Mouse (Mus musculus): Measurements from ENCODE around the gene Ppcdc.

Gene Ppcdc

DNA sequence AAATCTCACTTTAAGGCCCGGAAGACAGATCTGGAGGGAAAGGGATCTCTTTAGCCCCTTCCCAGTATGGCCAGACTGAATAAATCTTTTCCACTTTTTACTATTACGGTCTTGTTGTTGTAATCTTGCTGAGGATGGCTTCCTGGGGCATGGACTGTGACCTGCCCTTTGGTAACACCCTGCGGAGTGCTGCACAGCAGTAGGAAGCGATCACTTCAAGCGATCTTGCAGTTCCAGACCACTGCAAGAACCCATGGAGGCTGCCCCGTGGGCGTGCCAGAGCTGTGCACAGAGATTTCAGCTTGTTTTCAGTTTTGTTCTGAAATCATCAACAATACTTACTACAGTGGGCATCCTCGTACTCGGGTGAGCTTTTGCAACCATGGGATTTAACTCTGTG, 8.7 kb downstream of the Ppcdc start:
- in situ Hi-C loops (cut with MboI, MseI), result loop anchor here (5.0 to 25.0 kb wide), 2 partner anchors 94 to 169 kb away; partner anchors contain the start of gene 1700017B05Rik

DNA sequence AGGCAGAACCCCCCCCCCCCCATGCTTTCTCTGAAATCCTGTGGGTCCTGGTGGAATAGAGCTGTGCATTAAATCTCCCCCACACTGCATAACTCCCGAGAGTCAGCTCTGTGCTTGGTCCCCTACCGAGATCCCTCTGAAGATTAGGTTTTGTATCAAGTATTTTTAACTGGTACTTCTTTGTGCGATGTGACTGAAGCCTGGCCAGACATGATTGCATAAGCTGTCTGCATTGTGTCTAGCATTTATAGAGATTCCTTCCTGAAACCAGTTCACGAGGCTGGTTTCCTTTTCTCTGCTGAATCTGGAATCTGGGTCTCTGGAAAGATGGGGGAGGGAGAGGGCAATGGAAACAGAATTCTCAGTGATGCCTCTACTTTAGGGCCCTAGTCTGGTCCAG, 11.5 kb downstream of the Ppcdc start:
- in situ Hi-C loops (cut with MboI, MseI), result loop anchor here (25.0 kb wide), 1 partner anchor 91 kb away; no protein-coding TSS in a partner anchor

DNA sequence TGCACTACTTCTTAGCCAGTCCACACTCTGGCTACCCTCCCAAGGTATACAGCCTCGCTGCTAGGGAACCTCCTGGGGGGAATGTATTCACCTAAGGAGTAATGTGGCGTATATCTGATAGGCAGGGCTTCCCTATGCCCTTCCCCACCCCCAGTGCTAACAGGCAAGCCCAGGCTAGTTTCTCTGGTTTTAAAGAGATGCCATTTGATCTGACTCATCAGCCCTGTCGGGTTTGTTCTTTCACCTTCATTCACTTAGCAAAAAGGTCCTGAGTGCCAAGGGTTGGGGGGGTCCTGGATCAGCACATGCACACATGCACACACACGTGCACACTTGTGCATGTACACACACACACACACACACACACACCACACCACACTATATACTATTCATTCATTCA, 12.0 kb downstream of the Ppcdc start:
- in situ Hi-C loops (cut with MboI, MseI), result loop anchor here (25.0 kb wide), 1 partner anchor 91 kb away; no protein-coding TSS in a partner anchor

DNA sequence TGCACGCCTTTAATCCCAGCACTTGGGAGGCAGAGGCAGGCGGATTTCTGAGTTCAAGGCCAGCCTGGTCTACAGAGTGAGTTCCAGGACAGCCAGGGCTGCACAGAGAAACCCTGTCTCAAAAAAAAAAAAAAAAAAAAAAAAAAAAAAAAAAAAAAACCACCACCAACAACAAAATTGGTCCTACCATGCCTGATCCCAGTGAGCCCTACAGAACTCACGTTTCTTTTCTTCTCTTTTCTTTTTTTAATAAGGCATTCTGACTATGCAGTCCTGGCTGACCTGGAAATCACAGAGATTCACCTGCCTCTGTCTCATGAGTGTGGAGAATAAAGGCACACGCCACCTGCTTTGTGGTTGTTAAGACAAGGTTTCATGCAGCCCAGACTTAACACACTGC, 12.8 kb downstream of the Ppcdc start:
- in situ Hi-C loops (cut with MboI, MseI), result loop anchor here (25.0 kb wide), 1 partner anchor 90 kb away; no protein-coding TSS in a partner anchor

DNA sequence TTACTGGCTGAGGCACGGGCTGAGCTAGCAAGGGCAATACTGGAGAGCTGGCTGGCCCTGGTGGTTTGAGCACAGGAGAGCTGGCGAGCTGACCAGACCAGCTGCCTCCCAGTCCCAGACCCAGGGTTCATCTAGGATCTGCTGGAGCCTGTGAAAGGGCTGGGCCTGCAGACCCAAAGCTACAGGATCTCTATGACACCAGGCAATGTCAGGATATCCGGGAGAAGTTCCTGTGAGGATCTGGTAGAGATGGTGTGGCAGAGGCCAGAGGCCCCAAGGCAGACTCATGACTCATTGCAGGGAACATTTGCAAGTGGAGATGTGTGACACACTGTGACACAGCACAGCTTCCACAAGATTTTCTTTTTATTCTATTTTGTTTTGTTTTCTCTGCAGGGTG, 14.8 kb downstream of the Ppcdc start:
- in situ Hi-C loops (cut with MboI, MseI), result loop anchor here (25.0 kb wide), 1 partner anchor 88 kb away; no protein-coding TSS in a partner anchor

DNA sequence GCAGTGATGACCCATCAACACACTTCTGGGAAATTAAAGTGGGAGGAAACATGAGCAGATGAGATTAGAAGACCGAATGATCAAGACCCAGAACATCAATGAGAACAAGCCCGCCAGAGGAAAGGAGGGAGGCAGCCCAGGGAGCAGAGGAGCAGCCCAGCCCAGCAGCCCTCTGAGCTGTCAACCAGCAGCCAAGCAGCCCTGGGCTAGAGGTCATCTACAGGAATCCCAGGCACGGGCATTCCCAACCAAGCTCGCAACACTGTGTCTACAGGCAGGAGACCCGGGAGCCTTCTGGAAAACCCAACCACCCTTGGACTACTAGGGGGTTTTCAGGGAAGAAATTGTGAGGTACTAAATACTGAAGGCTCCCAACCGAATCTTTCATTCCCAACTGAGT, 15.9 kb downstream of the Ppcdc start:
- in situ Hi-C loops (cut with MboI, MseI), result no loop called here

DNA sequence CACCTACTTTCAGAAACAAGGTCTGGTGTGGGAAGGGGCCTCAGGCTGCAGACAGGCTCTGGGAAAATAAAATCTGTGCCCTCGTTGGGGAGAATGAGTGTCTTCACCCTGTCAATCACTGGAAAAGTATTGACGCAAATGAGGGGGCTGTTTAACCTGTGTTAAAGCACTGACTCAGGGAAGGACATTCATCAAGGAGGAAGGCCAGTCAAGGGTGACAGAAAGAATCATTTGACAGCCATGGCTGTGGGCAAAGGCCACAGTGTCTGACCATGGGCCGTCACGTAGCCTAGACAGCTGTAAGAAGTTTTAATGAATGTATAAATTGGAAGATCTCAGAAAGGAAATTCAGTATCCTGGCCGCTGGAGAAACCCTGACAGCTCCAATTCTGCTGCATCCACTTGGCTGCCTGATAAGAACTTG, 18.2 kb downstream of the Ppcdc start:
- in situ Hi-C loops (cut with MboI, MseI), result no loop called here

DNA sequence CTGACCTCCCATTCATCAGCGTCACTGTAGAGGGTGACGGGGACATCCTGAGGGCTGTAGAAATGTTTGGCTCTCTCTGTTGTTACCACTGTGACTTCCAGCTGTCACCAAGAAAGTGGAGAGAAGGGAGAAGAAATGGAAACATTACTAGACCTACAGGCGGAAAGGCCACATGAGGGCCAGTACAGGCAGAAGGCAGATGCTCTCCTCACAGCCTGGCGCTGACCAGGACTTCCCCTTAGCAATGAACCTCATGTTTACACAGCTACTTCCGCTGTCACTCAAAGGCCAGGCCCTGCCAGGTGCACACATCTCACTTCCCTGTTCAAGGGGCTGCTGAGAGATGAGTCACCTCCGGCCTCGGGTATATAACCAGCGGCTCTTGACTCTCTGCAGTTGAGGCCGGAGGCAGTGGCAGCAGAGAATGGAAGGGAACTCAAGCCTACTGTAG, 18.8 kb downstream of the Ppcdc start:
- in situ Hi-C loops (cut with MboI, MseI), result no loop called here

DNA sequence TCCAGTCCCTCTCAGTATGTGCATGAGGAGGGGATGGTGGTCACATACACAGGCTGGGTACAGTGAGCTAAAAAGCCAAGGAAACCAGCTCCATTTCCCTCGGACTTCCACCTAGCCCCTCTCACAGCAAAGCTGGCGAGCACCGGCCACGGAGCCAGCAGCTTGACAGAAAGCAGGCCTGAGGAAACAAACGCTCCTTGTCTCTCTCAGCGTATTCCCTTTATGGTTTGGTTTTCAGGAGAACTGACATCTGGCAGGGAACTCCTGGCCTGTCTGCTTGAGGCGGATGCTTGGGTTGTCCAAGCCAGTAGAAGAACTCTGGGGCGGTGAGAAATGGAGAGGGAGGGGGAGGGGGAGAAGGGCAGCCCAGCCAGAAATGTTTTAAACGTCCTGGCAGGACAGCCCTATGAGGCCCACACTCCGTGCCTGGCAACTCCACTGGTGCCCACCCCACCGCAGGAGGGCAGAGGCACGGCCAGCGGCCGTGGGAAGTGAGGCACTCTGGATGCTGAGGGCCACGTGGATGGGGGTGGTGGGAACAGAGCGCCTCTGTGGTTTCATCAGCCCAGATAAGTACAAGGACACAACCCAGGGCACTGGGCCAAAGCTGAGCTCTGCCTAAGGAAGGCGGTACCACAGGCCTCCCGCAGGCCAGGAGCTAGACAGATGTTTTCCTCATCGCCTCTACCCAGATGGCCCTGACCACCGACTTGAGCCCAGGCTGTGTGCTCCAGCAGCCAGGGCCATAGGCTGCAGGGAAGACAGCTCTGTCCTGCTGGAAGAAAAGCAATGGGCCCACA, 19.4 kb downstream of the Ppcdc start:
- in situ Hi-C loops (cut with MboI, MseI), result no loop called here

DNA sequence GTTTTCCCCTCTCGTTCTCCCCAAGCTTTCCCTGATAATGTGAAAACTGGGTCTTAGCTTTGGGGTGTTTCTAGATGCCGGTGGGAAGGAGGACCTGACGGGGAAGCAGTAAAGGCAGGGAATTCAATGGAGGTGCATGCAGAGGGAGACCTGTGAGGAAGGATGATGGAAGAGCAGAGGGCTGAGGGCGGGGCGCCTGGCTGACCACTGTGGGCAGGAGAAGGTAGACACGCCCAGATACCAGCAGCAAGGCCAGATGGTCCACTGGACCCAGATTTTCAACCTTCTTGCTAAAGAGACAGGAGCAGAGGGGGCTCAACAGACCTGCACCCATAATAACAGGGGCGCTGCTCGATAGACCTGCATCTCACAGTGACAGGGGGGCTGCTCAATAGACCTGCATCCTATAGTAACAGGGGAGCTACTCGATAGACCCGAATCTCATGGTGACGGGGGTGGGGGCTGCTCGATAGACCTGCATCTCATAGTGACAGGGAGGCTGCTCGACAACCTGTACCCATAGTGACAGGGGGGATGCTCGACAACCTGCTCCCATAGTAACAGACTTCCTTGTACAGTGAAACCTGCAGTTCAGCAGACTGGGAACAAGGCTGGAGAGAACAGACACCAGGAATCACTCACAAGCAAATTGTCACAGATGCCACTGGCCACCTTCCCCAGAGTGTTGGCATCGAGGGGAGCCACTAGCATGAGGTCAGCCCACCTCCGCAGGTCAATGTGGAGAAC, 20.2 kb downstream of the Ppcdc start:
- in situ Hi-C loops (cut with MboI, MseI), result no loop called here

DNA sequence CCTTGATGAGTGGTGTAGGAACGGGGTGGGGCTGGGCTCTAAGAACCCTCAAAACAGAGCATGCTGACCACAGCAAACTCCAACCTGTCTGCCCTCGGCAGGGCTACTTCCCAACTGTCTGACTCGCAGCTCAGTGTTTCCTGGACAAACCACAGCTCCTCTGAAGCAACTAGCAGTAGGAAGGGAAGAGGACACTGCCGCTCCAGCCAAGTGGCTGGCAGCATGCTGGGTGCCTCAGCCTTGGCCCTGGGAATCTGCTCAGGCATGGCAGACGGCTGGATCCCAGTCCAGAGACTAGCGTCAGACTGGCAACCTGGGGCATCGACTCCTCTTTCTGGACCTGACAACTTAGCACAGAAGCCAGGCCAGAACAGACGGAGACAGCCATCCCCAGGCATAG, 22.6 kb downstream of the Ppcdc start:
- in situ Hi-C loops (cut with MboI, MseI), result no loop called here

DNA sequence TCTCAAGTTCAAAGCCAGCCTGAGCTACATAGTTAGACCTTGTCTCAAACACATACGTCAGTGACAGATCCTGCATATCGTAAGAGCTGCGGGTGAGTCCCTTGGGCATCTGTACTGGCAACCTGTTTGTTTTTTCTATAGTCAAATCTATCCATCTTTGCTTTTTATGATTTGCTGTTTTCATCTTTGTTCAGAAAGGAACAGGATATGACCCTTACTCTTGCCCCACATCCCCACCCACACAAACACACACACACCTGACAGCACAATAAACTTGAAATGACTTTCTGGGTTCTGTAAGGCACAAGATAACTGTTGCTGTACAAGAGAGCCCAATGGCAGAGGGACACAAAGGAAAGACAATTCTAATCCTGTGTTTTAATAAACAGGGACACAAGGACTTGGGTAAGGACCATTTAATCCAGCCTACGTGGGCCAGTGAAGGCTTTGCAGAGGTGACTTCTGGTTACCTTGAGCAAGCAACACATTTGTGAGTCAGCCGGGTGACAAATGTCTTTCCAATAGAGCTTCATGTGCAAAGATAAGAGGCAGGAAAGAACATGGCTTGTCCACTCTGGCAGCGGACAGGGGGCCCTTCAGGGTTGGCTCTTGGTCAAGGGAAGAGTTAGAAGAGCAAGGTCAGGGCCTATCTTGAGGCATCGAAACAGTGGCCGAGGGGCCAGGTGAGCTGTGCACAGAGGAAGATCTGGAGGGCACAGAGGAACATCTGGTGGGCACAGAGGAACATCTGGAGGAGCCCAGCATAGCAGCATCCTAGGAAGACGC, 32.6 kb downstream of the Ppcdc start:
- in situ Hi-C loops (cut with MboI, MseI), result no loop called here

DNA sequence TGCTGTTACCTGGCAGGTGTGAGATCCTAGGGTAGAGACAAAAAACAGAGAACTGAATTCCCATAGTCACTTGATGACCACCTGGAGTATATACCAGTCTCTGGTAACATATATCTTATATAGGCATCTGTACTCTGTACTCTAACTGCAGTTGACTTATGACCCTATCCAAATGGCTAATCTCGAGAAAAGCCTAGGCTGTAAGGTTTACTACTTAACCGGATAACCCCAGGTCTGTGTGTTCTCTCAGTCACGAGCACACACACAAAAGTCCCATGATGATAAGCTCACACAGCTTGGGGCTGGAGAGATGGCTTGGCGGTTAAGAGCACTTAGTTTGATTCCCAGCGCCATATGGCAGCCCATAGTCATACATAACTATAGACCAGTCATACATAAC, 33.5 kb downstream of the Ppcdc start:
- in situ Hi-C loops (cut with MboI, MseI), result no loop called here

DNA sequence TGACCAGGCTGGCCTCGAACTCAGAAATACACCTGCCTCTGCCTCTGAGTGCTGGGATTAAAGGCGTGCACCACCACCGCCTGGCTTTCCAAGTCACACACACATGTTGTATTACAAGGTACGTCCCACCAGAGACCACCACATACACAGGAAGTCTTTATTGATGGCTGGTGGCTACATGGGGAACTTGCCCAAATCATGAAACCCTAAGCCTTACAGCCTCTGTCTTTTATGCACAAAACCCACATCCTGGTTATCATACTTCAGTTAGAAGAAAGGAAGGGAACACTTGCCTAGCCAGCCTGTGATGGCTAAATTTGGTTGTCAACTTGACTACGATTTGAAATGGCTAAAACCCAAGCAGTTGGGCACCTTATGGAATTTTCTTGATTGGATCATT, 35.9 kb downstream of the Ppcdc start:
- in situ Hi-C loops (cut with MboI, MseI), result no loop called here

DNA sequence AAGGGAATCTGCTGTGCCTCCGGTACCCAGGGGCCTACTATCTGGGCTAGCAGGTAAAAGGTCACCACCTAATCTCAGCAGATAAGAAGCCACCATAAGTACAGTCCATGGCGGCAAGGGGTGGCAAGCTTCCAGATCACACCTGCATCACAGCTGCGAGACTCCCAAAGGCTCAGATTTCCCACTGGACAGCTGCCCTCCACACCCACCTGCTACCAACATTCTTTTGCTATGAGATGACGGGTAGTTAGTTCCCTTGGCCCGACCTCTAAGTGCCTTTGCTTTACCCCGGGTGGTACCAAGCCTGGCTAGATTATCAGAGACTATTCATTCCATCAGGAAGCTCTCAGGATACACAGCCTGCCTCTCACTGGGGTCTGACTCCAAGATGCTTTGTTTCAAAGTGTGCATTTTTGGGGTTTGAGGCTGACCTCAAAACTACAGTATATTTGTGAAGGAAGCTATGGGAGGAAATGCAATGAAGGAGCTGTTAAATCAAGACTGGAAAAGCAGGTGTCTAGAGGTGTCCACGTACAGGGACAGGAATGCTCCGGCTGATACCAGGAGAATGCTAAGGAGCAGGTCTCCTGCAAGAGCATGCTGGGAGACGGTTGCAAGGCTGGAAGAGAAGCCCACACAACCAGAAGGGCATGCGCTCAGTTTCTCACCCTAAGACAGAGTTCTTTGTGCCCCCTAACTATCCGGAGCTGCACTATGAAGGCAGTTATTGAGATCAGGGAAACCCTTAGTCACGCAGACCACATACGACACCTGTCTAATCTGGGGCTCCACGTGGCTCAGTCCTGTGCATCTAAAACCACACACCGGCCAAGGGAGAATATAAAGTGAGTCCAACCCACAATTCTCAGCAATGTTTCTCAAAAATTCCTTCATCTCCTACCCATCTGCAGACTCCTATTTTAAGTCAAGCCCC, 37.3 kb downstream of the Ppcdc start:
- in situ Hi-C loops (cut with MboI, MseI), result no loop called here

DNA sequence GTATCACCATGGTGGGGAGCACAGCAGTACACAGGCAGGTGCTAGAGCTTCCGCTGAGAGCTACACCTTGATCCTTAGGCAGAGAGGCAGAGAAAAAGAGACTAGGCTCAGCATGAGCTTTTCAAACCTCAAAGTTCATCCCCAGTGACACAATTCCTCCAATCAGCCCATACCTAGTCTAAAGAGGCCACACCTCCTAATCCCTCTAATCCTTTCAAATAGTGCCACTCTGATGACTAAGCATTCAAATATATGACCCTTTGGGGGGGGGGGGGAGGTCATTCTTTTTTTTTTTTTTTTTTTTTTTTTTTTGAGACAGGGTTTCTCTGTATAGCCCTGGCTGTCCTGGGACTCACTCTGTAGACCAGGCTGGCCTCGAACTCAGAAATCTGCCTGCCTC, 41.2 kb downstream of the Ppcdc start:
- in situ Hi-C loops (cut with MboI, MseI), result no loop called here

DNA sequence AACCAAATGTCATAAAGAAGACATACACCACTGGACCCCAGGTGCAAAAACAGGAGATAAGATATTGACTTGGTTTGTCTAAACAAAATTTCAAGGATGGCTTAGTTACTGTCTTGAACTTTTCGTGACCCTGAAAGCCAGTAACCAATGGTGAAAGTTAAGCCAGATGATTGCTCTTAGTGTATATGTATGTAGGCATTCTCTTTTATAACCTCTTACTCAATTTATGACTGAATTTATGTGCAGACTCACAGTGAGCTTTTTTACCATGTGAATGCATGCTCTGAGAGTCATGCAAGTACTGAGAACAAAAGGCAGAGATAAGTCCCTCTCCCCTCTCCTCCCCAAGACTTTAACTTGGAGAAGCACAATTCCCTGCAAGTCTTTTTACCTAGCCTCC, 47.0 kb downstream of the Ppcdc start:
- in situ Hi-C loops (cut with MboI, MseI), result no loop called here

DNA sequence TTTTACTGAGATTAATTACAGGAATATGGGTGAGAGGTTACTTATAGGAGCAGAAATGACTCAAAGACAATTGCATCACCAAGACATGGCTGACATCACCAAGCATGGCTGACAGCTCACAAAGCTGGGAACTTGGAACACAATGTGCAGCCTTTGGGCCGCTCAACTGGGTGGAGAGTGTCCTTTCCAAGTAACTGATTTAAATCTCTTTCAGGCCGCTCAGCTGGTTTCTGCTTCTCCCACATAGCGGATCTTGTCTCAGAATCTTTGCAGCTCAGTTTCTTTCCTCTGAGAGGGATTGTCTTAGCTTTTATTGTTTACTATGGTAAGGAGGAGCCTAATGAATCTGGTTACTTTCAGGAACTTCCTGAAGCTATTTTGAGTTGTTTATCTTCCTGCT, 49.1 kb downstream of the Ppcdc start:
- in situ Hi-C loops (cut with MboI, MseI), result no loop called here

DNA sequence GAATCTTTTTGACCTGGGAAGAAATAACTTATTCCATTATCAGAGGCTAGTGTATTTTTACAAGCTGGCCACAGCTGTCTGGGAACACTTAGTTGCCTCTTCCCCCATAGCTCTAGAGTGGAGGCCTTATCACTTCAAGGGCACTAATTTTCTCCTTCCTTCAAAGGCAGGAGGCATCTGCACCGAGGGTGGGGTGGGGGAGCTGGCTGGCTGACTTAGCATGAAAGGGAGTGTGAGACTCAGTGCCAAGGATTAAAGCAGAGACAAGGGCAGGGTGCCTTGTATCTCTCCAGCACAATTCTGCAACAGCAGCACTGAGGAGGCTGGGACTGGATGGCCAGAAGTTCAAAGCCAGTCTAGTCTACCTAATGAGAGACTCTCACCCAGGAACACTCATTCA, 50.8 kb downstream of the Ppcdc start:
- in situ Hi-C loops (cut with MboI, MseI), result no loop called here

DNA sequence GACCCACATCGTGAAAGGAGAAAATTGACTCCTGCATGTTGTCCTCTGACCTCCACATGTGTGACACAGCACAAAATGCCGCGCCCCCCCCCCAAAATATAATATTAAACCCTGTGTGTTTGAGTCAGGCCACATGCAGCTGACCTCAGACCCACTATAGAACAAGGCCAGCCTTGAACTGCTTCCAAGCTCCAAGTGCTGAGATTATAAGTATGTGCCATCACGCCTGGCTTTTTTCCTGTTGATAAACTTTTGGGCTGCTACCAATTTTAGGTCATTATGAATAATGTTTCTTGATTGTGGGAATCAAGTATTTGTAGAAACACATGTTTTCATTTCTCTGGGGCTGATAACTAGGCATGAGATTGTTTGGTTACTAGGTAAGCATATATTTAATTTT, 53.0 kb downstream of the Ppcdc start:
- in situ Hi-C loops (cut with MboI, MseI), result no loop called here

DNA sequence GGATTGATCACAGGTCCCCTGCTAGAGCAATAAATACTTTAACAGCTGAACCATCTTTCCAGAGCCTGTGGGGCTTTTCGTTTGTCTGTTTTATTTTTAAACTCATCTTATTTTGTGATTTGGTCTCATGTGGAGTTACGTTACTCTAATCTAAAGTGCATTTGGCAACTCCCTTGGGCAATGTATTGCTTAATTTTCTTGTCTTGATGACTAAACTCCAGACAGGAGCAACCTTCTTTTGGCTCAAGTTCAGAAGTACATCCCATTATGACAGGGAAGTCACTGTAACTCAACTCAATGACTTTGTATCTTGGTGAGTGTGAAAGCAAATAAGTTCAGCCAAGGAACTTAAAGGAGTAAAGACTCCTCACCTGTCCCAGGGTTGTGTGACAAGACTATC, 55.3 kb downstream of the Ppcdc start:
- in situ Hi-C loops (cut with MboI, MseI), result no loop called here

Data from regulatory T cell (primary cell).